Mouse (Mus musculus) bone marrow, adult 2 months (tissue): ENCODE measurements around the gene Stat5a. TPM values are rescaled to one million over a fixed set of nuclear protein-coding genes. Genes with fewer than 3 reads are reported as not detected.

Experiments
- H3K27ac ChIP-seq: fragments of 200-500 bp; 2 replicates; pipeline ENCODE4 v1.5.1; 2012; ENCODE audit warnings: low read depth, mild to moderate bottlenecking, control low read depth, inconsistent platforms, low read length; ENCODE audit not compliant: control insufficient read depth, poor library complexity, insufficient read depth
- H3K4me1 ChIP-seq: fragments of 200-500 bp; 2 replicates; pipeline ENCODE4 v1.6.1; 2011; ENCODE audit warnings: low read length; ENCODE audit not compliant: control insufficient read depth, insufficient read depth
- H3K4me3 ChIP-seq: fragments of 200-500 bp; replicated peaks from 2 replicates; pipeline ENCODE3; 2011; ENCODE audit warnings: mild to moderate bottlenecking, low read depth, low read length, control low read depth; ENCODE audit not compliant: control insufficient read depth
- CTCF ChIP-seq: fragments of 200-500 bp; IDR thresholded peaks from 2 replicates; pipeline ENCODE4 v1.5.1; 2011; ENCODE audit warnings: low read length, control low read depth; ENCODE audit not compliant: control insufficient read depth, insufficient read depth
- POLR2A ChIP-seq: fragments of 200-500 bp; IDR thresholded peaks from 2 replicates; pipeline ENCODE4 v1.6.1; 2011; ENCODE audit warnings: low read depth, mild to moderate bottlenecking, control low read depth, low read length, borderline replicate concordance; ENCODE audit not compliant: control insufficient read depth
- WGBS: fragments of 180-500 bp; shearing (Covaris S2); methylation state at CpG from one replicate; pipeline ENCODE4 v1.1.7; 2018; 5-methylcytosine and 5-hydroxymethylcytosine counted together
- polyA plus RNA-seq: library from polyadenylated mRNA; stranded (reverse); fragments of >200 nt; gene quantifications from 2 replicates; pipeline ENCODE4 v1.2.4, GENCODE M21; 2011; ENCODE audit warnings: low replicate concordance; ENCODE audit not compliant: missing spikeins, insufficient read depth, insufficient read length

Stat5a gene
- polyA plus RNA-seq, 1 experiment, result 16.5 TPM

DNA sequence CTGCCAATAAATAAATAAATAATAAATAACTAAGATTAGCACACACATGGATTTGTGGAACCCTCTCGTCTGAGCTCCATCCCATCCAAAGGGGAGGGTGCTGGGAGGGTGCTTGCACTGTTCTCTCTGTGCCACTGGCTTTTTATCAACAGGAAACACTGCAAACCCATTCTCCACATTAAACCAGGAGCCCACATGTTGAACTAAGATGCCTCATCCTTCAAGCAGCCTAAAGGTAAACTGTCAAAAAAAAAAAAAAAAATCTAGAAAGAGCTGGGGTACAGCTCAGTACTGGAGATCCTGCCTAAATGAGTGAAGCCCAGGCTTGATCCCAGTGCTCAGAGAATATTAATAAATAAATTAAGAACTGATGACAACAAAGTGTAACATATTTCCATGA, 46.8 kb downstream of the Stat5a start:
- 48% methylated on average over 1 of the region's 1 CpGs for WGBS
- Histone ChIP-seq H3K4me1 (no peaks in the 10 kb centered on the region), H3K27ac (no peak overlapping the region), H3K4me3 (no peak overlapping the region)
- TF ChIP-seq CTCF (no peak), POLR2A (no peak)

- 74% methylated on average over 4 of the region's 4 CpGs for WGBS
- Histone ChIP-seq H3K4me3 (no peak overlapping the region), H3K4me1 (no peaks in the 10 kb centered on the region), H3K27ac (no peak overlapping the region)
- TF ChIP-seq POLR2A, result no peak
- TF ChIP-seq CTCF, result no peak
Observed at GRCm38 (mm10) chr11:100906885-100907284, 47.7 kb downstream of the Stat5a start.

- no peaks in the 10 kb centered on the region for H3K4me1 ChIP-seq
- no peak for TF ChIP-seq POLR2A
- no peak for TF ChIP-seq CTCF
- no peak overlapping the region for H3K27ac ChIP-seq
- no peak overlapping the region for H3K4me3 ChIP-seq
- WGBS, result 68% methylated on average over 2 of the region's 2 CpGs
Observed at GRCm38 (mm10) chr11:100908112-100908511, 49.0 kb downstream of the Stat5a start.

DNA sequence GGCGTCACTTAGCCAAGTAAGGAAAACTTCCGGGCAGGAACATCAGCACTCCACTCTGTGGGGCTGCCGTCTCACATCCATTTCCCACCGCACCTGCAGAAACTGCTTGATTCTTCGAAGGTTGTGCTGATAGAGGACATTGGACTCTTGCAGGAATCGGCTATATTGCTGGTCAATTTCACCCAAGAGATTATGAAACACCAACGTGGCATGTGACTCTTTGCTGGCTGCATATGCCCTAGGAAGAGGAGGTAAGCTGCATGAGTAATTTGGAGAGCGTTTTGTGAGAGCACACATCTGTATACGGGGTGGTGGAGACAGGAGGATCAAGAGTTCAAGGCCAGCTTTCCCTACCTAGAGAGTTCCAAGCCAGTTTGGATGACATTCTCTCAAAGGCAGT, 49.4 kb downstream of the Stat5a start:
- H3K4me1 ChIP-seq, result no peaks in the 10 kb centered on the region
- whole genome bisulfite sequencing, result 76% methylated on average over 9 of the region's 9 CpGs

GRCm38 (mm10) chr11:100912401-100913155, 53.4 kb downstream of the Stat5a start:
- TF ChIP-seq CTCF (no peak), POLR2A (no peak)
- WGBS, result 82% methylated on average over 17 of the region's 17 CpGs
- H3K4me3 ChIP-seq, result no peak overlapping the region
- H3K27ac ChIP-seq, result no peak overlapping the region
- peaks cover 2% of the 10 kb centered on the region; the same call in 1 of the 2 replicates for H3K4me1 ChIP-seq

More for the DNA sequence above, 49.4 kb downstream of the Stat5a start:
- Histone ChIP-seq H3K27ac (no peak overlapping the region), H3K4me3 (no peak overlapping the region)
- no peak for TF ChIP-seq CTCF
- no peak for TF ChIP-seq POLR2A

- TF ChIP-seq POLR2A (no peak), CTCF (no peak)
Observed at GRCm38 (mm10) chr11:100914415-100914814, 55.3 kb downstream of the Stat5a start.

GRCm38 (mm10) chr11:100915063-100915462, 55.9 kb downstream of the Stat5a start:
- TF ChIP-seq POLR2A, result no peak
- TF ChIP-seq CTCF, result no peak
- Histone ChIP-seq H3K27ac (no peak overlapping the region), H3K4me1 (peaks cover 2% of the 10 kb centered on the region; the same call in 1 of the 2 replicates), H3K4me3 (no peak overlapping the region)
- WGBS, result 86% methylated on average over 3 of the region's 3 CpGs

More at GRCm38 (mm10) chr11:100914415-100914814, 55.3 kb downstream of the Stat5a start:
- H3K4me1 ChIP-seq, result peaks cover 2% of the 10 kb centered on the region; the same call in 1 of the 2 replicates
- no peak overlapping the region for H3K27ac ChIP-seq
- WGBS, result 88% methylated on average over 5 of the region's 5 CpGs
- no peak overlapping the region for H3K4me3 ChIP-seq

GRCm38 (mm10) chr11:100916432-100916971, 57.4 kb downstream of the Stat5a start:
- TF ChIP-seq POLR2A, result no peak
- no peak for TF ChIP-seq CTCF
- 40% methylated on average over 4 of the region's 4 CpGs for WGBS
- Histone ChIP-seq H3K27ac (peak overlapping the region; percentile 11; the same call in 1 of the 2 replicates), H3K4me1 (peaks cover 2% of the 10 kb centered on the region; the same call in 1 of the 2 replicates), H3K4me3 (no peak overlapping the region)
